Mouse (Mus musculus): Measurements from ENCODE around the gene Galnt3.

Galnt3 gene

DNA sequence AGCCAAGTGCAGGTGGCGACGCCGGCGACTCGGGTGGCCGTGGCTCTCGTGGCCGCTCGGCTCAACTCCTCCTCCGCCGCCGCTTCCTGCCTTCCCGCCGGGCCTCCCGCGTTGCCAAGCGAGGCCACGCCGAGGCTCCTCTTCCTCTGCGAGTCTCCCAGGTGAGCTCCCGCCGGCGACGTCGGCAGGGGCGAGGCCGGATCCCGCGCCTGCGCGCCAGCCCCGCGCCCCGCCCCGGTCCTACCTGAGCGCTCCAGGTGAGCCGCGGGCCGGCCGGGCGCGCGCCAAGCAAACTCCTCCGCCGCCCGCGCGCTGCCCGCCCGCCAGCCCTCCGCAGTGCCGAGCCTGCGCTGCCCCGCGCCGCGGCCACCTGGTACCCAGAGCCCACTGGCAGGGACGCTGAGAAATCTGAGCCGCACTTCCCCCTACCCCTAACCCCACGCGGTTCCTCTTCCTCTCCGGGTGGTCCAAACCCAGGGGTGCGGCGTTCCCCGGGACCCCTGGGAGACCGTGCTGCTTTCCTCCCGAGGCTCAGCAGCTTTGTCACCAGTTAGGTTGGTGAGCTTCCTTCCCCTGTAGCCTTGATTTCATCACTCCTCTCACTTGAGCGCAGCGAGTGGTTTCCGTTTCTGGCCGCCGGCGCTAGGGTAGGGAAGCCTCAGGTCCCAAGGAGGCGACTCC, at the start of gene Galnt3:
Gene Galnt3 (minus strand): TSS at position 404 of the 681 bp plus-strand sequence.
- peak; percentile 59 to 67 for DNase-seq (ENCODE audit: low spot score in 2 of 2)

DNA sequence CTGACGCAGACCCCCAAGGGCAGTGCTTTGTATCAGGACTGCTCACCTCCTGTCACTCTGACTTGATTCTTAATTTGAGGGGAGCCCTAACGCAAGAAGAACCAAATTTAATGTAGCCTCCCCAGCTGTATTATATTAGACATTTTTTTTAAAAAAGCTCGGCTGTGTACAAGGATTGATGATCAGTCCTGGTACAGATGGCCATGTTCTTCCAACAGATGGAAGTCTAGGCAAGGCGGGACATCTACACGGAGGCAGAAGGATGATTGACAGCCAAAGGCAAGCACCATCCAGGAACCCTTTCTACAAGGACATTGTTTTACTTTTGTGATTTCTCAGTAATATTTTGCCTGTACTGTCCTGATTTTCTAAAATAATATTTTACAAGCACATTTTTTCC, 48.3 kb upstream of the Galnt3 start:
- no peak for DNase-seq (ENCODE audit: low spot score in 2 of 2)

DNA sequence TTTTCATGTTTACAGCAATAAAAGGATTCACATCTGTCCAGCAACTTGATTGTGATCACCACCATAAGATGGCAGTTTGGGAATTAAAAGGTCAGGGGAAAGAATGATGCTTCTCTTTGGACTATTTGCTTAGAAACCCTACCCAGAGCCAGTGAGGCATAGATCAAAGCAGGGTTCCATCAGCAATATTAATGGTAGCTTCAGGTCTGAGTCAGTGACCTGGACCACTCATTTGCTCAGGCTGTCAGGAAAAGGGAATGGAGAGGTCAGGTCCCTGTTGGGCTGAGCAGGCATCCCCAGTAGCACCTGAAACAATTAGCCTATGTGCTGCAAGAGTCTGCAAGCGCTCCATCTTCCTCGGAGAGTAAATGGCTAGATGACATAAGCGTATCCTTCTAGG, 46.8 kb upstream of the Galnt3 start:
- no peak for DNase-seq (ENCODE audit: low spot score in 2 of 2)

DNA sequence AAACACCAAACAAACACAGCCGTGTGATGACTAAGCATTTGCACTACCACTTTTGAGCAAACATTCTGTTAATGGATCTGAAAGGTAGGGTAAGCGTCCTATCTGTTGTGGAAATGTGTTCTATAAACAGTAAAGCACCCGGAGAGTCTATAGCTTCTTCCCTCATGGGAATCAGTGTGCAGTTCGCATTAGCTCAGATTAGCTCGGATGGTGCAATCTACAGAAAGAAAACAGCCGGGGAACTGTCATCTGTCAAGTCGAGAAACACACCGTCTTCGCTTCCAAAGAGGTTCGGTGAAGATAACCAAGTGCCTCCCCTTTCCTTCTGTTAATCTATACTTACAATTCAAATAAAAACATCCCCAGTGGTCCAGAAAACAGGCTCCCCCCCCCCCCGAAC, 45.9 kb upstream of the Galnt3 start:
- DNase-seq (ENCODE audit: low spot score in 2 of 2): no peak

DNA sequence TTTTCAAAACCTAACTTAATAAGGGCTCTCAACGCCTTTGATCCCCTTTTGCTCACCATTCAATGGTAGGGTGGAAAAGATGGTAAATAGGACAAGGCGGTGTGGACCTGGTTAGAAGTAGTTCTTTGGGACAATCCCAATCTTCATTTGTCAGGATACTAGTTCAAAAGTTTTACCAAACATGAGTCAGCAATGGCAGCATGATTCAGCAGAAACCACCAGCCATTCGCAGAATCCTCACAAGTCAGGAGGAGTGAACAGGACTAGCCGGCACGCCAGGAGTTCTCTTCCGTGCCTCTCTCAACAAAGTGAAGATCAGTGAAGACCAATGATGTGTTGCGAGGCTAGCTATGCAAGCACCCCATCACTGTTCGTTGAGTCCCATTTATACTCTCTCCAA, 40.2 kb upstream of the Galnt3 start:
- no peak for DNase-seq (ENCODE audit: low spot score in 2 of 2)

DNA sequence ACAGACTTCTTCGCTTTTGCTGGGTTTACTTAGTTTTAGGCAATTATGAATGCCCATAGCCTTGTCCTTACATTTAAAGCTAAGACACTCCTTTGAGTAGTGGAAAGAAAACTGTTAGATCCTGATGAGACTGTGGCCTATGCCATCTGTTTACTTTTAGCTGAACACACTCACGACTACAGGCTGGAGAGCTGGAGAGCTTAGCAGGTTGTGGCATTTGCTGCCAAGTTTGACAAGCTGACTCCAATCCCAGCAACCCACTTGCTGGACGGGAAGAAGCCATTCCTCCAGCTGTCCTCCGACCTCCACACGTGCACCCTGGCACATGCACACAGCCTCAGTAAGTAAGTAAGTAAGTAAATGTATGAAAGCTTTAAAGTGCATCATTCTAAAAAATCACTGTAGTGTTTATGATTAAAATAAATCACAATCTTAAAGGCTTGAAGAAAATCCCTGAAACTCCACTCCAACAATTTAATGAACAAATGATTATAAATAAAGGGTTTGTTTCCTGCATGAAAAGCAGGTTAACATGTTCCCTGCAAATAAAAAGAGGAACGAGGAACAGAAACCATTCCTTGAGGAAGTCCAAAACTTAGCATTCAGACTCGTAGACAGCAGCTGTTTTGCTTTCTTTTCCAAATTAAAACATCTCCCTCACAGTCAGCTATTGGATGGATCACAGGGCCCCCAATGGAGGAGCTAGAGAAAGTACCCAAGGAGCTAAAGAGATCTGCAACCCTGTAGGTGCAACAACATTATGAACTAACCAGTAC, 33.5 kb upstream of the Galnt3 start:
- DNase-seq (ENCODE audit: low spot score in 2 of 2): no peak

DNA sequence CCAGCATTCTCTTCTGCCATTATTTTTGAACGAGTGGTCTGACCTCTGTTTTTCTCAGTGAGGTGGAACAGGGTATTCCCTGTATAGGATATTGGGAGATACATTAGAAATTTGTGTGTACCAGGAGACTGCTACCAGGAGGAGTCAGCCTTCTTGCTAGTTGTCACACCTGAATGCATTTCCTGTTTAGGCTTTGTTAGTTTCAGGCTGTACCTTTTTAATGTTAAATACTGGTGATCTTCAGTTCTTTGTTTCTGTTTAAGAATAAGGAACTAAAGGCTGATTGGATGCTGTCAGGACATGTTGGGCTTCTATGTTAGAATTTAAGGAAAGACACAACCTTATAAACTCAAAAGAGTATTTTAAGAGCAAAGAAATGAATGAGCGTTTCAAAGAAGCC, 26.6 kb upstream of the Galnt3 start:
- DNase-seq (ENCODE audit: low spot score in 2 of 2): no peak

DNA sequence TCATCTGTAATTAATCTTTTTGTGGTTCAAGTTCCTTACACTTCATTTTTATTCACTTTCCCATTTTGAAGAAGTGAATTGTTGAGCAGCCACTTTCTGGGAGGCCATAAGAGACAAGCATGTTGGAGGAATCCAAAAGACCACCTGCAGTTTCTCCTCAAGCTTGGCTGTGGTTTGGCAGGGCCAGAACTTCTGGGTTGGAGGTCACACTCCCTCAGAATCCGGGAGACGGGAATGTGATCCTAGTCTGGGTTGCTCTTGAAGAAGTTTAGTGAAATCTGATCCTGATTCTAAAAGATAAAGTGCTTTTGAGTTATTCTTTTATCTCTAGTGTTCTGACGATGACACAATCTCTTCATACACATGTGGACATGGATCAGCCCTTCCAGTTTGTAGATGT, 25.7 kb upstream of the Galnt3 start:
- DNase-seq (ENCODE audit: low spot score in 2 of 2): no peak

DNA sequence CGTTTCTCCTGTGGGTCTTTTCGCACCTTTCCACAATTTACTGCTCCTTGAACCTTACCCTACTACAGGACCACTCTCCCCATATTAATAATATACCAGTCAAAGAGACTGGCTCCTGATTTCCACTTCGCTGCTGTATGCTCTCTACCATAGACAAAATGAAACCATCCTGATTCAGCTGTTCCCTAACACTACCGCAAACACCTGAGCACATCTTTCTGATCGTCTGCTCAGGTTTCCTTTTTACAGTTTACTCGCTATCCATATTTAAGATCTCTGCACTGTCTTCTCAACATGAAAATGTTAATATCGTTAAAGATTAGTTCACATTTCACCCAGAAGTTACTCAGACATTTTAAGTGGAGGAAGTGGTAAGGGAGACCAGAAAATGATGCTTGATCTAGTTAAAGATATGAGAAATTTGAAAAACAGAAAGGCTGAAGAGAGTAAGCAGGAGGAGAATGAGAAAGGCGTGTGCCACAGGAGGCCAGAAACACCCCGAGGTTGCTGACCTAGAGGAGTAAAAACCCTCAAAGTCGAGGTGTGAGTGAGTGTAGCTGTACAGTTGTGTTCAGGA, 23.9 kb upstream of the Galnt3 start:
- DNase-seq (ENCODE audit: low spot score in 2 of 2): no peak

DNA sequence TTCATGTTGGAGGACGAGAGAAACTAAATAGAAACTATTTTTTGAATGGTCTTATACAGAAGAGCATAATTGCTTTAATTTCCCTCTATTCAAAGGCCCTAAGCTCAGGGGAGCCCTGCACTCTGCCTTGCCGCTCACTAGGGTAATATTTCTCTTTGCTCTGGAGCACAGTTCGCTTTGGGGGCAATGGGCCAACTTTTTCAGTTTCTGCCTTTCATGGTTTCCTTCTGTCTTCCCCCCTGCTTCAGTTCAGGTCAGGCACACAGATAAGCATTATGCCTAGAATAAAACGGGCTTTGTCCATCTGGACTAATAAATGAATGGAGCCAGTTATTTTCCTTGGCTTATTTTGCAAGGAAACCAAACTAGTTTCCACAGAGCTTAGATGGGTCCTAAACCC, 21.7 kb upstream of the Galnt3 start:
- no peak for DNase-seq (ENCODE audit: low spot score in 2 of 2)

DNA sequence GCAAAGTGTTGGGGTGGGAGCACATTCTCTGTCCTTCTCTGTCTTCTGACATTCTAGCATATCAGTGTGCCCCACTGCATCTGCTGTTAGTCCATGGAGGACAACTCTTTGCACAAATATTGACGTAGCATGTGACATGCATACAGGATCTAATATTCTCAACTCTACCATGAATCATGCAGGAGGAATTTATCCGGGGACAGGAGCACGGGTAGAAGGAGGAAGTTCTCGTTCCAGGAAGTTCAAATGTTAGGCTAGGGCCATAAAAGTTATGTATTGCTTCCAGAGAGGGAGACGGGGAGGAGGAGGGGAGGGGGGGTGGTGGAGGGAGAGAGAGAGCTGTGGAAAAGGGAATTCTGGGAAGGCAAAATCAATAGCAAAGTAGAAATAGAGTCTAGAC, 20.0 kb upstream of the Galnt3 start:
- DNase-seq (ENCODE audit: low spot score in 2 of 2): no peak

DNA sequence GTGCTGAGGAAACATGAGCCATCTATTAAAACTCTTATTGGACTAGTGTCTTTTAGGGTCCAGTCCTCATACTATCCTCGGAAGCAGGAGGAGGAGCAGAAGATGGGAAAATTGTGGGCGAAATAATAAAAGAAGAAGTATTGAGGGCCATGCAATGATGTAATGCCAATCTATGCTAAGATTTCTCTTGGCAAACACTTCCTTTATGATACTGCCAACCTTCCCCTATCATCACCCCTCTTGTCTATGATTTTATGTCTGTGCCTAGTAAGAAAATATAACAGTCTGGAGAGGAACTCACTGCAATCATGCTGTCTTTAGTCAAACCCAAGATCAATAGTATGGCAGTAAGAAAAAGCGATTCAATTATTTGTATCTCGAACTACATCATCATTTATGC, 18.5 kb upstream of the Galnt3 start:
- no peak for DNase-seq (ENCODE audit: low spot score in 2 of 2)

DNA sequence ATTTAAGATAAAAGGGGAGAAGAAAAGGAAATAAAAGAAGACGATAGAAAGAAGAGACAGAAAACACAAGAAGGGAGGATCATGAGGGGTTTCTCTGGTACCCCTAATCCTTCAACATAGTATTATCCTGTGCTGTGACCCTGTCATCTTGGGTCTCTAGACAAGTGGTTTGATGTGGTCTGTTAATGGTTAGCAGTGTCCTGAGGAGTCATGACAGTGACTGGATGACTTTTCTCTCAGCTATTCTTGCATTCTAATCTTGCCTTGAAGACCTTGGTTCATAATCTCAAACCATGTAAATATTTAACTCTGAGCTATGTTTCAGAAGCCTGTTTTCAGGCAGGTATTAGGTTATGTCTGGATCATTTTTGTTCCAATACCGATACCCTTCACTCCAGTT, 17.9 kb upstream of the Galnt3 start:
- DNase-seq (ENCODE audit: low spot score in 2 of 2): no peak

DNA sequence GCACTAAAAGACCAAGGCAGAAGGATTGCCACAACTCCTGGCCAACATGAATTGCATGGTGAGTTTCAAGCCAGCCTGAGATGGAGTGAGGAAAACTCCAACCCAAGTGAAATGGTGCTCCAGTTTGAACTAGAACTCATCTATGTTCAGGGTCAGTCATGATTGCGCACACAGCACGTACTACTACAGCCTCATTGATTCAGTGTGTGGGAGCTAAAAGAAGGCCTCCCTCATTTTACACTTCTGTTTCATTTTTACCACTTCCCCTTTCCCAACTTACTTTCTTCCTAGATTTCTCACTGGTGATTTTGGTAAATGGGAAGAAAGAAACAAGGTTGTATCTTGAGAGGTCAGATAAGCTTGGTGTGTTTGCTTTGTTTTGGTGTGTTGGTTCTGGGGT, 17.5 kb upstream of the Galnt3 start:
- no peak for DNase-seq (ENCODE audit: low spot score in 2 of 2)

DNA sequence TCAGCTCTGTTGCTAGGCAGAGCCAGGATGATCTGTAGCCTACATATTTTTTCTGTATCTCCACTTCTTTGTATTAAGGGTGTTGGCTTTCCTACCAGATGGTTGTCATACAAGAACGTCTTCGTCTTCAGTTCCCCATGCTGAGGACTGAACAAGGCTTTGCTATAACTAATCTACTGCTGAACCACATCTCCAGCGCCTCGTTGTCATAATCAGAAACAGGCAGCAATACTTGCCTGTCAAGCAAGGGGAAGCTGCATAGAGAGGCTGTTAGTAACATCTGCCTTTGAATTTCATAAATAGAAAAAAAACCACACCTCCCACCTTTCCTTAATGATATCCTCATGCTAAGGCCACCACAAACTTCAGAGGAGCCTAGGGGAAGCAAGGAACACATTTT, 15.5 kb upstream of the Galnt3 start:
- no peak for DNase-seq (ENCODE audit: low spot score in 2 of 2)

DNA sequence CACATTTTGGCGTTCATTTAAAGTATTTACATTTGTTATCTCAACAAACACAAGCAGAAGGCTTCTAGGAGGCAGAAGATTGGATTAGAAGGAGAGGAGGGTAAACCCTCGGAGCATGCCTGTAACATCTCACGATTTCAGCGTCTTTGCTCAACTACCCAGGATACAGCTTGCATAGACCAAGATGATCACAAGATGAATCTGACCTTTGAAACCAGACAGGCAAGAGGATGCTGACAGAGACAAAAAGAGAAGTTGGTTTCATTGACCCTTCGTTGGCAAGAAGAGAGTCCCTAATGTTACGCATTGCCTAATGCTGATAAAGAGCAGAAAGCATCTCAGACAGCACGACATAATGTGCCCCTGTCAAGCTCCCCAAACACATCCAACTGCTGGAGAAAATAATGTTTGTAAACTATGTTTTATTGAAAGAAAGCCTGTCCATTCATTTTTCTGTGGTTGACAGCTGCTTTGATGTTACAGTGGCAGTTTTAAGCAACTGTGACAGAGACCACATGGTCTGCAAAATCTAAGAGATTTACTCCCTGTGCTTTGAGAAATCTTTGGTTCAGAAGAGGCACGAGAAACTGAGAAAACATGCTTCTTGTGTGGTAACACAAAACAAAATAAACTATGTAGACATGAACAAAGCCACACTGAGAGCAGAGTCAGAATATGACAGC, 7.2 kb upstream of the Galnt3 start:
- no peak for DNase-seq (ENCODE audit: low spot score in 2 of 2)

DNA sequence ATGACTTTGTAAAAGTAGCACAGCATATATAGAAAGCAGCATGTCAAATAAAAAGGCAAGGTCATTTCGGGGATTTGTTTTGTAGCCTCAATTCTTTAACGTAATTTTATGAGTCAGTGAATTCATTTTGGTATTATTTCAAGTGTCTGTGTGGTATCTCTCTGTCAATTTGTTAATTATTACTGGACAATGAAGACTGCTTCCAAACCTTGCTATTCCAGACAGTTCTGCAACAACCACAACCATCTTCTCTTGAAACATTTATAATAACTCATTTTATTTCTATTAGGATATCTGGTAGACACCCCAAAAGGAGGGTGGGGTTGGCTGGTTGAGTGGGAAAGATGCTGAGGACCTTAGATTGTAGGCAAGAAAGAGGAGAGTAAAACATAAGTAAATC, 4.1 kb upstream of the Galnt3 start:
- DNase-seq (ENCODE audit: low spot score in 2 of 2): no peak

DNA sequence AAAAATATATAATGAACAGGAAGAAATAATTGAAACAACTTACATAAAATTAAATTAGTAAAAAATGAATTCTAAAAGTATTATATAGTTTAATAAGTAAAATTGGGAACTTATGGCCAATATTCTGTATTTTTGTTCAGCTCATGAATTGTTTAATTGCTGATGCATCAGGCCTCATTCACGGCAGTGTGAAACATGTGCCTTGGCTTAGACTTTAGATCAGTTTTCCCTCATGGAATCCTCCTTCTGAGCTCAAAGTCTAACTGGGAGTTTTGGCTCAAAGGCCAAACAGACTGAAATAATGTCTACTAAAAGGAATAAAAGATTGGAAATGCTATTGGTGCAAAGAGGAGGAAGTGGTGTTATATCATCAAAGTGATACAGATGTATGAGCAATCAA, 2.7 kb upstream of the Galnt3 start:
- no peak for DNase-seq (ENCODE audit: low spot score in 2 of 2)

DNA sequence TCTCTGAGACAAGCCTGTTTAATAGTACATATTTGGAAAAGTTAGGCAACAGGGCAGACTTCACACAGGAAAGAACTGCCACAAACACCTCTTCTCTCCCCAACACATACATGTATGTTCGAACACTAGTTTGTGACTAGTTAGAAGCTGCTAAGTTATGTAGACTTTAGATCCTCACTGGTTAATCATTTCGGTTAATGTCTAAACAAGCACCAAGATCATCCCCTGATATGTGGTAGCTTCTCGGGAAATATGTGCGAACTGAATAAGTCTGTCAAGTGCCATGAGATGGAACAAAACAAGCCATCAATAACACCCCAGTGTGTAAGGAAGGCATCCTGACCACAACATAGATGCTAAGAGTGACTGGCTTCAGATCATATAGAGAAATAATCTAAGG, 2.1 kb upstream of the Galnt3 start:
- DNase-seq (ENCODE audit: low spot score in 2 of 2): no peak

DNA sequence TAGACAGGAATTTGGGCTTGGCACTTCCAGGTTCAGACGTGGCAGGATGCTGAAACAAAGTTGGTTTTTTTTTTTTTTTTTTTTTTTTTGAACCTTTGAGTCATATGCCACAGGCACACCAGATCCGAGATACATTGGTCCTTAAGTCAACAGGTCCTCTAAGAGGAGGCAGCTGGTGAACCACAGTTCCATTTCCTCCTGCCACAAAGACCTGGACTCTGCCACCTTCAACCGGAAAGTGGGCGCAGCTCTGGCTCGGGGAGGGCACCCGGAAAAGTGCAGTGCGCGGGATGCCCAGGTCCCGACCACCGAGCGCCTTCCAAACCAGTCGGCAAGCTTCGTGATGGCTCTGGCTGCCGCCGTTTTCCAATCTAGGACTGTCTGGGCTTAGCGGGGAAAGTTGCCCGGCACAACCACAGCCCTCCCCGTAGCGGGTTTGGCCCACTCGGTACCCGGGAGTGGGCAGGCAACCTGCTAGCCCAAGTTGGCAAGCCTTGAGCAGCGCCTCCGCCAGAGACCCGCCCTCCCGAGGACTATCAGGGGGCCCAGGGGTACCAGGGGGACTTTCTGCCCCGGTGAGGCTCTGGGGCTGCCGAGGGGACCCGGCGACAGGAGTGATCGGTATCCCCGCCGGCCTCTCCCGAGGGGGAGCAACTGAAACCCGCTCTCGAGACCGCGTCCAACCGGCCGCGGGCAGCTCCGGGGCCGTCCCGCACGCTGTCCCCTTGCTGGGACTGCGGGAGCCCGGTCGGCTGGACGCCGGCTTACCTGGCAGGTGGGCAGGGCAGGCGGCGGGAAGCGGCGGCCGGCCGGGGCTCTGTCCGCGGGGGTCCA, 821 bp downstream of the Galnt3 start:
- DNase-seq (ENCODE audit: low spot score in 2 of 2): no peak

DNA sequence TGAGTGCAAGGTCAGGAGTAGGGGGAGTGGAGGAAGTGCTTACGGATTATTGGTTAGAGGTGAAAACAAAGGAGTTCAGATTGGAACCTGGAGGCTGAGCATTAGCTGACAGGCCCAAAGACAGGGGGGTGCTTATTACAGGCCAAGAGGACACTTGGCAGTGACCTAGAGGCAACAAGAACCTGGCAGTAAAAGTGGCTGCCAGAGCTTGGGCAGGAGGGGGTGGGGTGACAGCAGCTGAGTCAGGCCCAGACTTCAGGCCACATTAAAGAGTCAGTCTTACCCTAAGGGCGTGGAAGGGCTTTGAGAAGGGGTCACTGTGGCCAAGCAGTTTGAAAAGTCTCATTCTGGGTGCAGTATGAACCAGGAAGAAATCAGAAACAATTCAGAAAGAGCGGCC, 7.1 kb downstream of the Galnt3 start:
- no peak for DNase-seq (ENCODE audit: low spot score in 2 of 2)
